Mouse (Mus musculus) spleen, postnatal 4 days (tissue): ENCODE results near the gene Abca15.
"Not testable (repeated sequence)": the region's sequence is repeated elsewhere in the genome, so short reads cannot be mapped to it uniquely, and the experiment has no call there.

Experiments used
- DNase-seq, 2 experiments: peaks; one replicate each; pipeline ENCODE4 v3.0.0; 2022; ENCODE audit warnings: low spot score in 2 of 2

Abca15 gene

GRCm38 (mm10) chr7:120328087-120328793 lies at the start of gene Abca15:
Abca15 (plus strand) TSS chr7:120328670.
- DNase-seq = no peak

- DNase-seq = no peak
These were observed 43.2 kb upstream of the Abca15 start for GRCm38 (mm10) chr7:120285286-120285685.

GRCm38 (mm10) chr7:120316086-120316485 lies 12.4 kb upstream of the Abca15 start:
- DNase-seq = no peak

GRCm38 (mm10) chr7:120322963-120323362 lies 5.5 kb upstream of the Abca15 start:
- DNase-seq = no peak

- not testable (repeated sequence) for DNase-seq
These were observed 2.6 kb upstream of the Abca15 start for GRCm38 (mm10) chr7:120325911-120326310.

GRCm38 (mm10) chr7:120327220-120328073 lies 1.0 kb upstream of the Abca15 start:
- no peak for DNase-seq

GRCm38 (mm10) chr7:120361159-120361558 lies 32.7 kb downstream of the Abca15 start:
- DNase-seq = no peak

GRCm38 (mm10) chr7:120409447-120409846 lies 81.0 kb downstream of the Abca15 start, which contains the start of gene Abca16:
Abca16 (plus strand) TSS chr7:120409647.
- DNase-seq = no peak

- no peak for DNase-seq
These were observed 83.9 kb downstream of the Abca15 start for GRCm38 (mm10) chr7:120412391-120412790.

- DNase-seq = no peak
These were observed 98.2 kb downstream of the Abca15 start for GRCm38 (mm10) chr7:120426625-120427024.

- no peak for DNase-seq
These were observed 103.0 kb downstream of the Abca15 start for GRCm38 (mm10) chr7:120431464-120431863.
